Mouse (Mus musculus): ENCODE measurements around the gene Gigyf1. TPM values are rescaled to one million over a fixed set of nuclear protein-coding genes. Genes with fewer than 3 reads are reported as not detected.
A peak's percentile ranks its signal among the peaks of the same experiment; 100 is the strongest.

Gigyf1 gene
- polyA plus RNA-seq, 1 experiment from 2014 or later = 14.0 TPM

DNA sequence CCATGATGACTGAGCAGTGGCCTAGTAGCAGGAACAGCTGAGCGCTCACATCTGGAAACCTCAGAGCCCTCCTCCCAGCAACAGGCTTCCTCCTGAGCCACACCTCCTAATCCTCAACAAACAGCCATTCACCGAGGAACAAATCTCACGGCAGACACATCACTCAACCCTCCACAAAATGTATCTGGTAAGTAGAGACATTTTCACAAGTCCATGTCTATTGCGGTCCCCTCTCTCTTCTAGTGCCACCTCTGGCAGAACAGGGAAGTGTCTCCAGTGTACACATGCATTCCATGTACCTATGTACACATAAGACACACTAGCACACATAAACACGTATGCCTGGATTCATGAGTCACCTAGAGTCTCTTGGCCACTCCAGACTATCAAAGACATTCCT, 32.8 kb downstream of the Gigyf1 start:
- H3K4me1 ChIP-seq (replicated peaks; ENCODE audit: control insufficient read depth, insufficient read depth, low read length) = peaks cover 8% of the 10 kb centered on the region; the same call in 1 of the 2 replicates
- H3K9ac ChIP-seq (ENCODE audit: low read length) = no peak overlapping the region
- ATAC-seq (replicated peaks; ENCODE audit: low FRiP score) (no peak), DNase-seq (ENCODE audit: low spot score) (peak; percentile 44)
- no peaks in the 10 kb centered on the region for H3K9me3 ChIP-seq (ENCODE audit: control insufficient read depth, low read length)
- no peak overlapping the region for H3K4me3 ChIP-seq (ENCODE audit: low read depth, low read length)
- no peaks in the 10 kb centered on the region for H3K27me3 ChIP-seq (ENCODE audit: control insufficient read depth, insufficient read depth, low read length)
- H3K4me2 ChIP-seq (ENCODE audit: low read depth, low read length, severe bottlenecking) = no peak overlapping the region
- H3K36me3 ChIP-seq (ENCODE audit: control insufficient read depth, insufficient read depth, low read length) = no peaks in the 10 kb centered on the region
- H3K27ac ChIP-seq (ENCODE audit: low read depth, low read length) = no peak overlapping the region
- WGBS = 77% methylated on average over 5 of the region's 5 CpGs

- H3K9ac ChIP-seq (ENCODE audit: low read length) = peak overlapping the region; percentile 29; the same call in 1 of the 2 replicates
- H3K4me1 ChIP-seq (replicated peaks; ENCODE audit: control insufficient read depth, insufficient read depth, low read length) = peaks cover 8% of the 10 kb centered on the region; the same call in 1 of the 2 replicates
- no peaks in the 10 kb centered on the region for H3K36me3 ChIP-seq (ENCODE audit: control insufficient read depth, insufficient read depth, low read length)
- H3K4me3 ChIP-seq (ENCODE audit: low read depth, low read length) = peak overlapping the region; percentile 36
- H3K27me3 ChIP-seq (ENCODE audit: control insufficient read depth, insufficient read depth, low read length) = no peaks in the 10 kb centered on the region
- DNase-seq (ENCODE audit: low spot score) (no peak), ATAC-seq (replicated peaks; ENCODE audit: low FRiP score) (no peak)
- H3K9me3 ChIP-seq (ENCODE audit: control insufficient read depth, low read length) = no peaks in the 10 kb centered on the region
- H3K27ac ChIP-seq (ENCODE audit: low read depth, low read length) = no peak overlapping the region
- H3K4me2 ChIP-seq (ENCODE audit: low read depth, low read length, severe bottlenecking) = peak overlapping the region; percentile 45
- WGBS = 27% methylated on average over 6 of the region's 6 CpGs
These were observed 34.7 kb downstream of the Gigyf1 start for GRCm38 (mm10) chr5:137553000-137553399.

GRCm38 (mm10) chr5:137553411-137553837, 35.1 kb downstream of the Gigyf1 start, which contains the start of gene Actl6b:
TSS of gene Actl6b (plus strand) at chr5:137553517.
- H3K9me3 ChIP-seq (ENCODE audit: control insufficient read depth, low read length) = no peaks in the 10 kb centered on the region
- peaks cover 8% of the 10 kb centered on the region; the same call in 1 of the 2 replicates for H3K4me1 ChIP-seq (replicated peaks; ENCODE audit: control insufficient read depth, insufficient read depth, low read length)
- no peaks in the 10 kb centered on the region for H3K36me3 ChIP-seq (ENCODE audit: control insufficient read depth, insufficient read depth, low read length)
- H3K27me3 ChIP-seq (ENCODE audit: control insufficient read depth, insufficient read depth, low read length) = no peaks in the 10 kb centered on the region
- peak within 1 kb of the TSS; percentile 29 for H3K9ac ChIP-seq (ENCODE audit: low read length)
- H3K27ac ChIP-seq (ENCODE audit: low read depth, low read length) = no peak within 1 kb of the TSS
- peak; percentile 91 for DNase-seq (ENCODE audit: low spot score)
- peak within 1 kb of the TSS; percentile 45 for H3K4me2 ChIP-seq (ENCODE audit: low read depth, low read length, severe bottlenecking)
- peak; percentile 85 for ATAC-seq (replicated peaks; ENCODE audit: low FRiP score)
- WGBS = under 1% methylated on average over 36 of the region's 37 CpGs
- peak within 1 kb of the TSS; percentile 36 for H3K4me3 ChIP-seq (ENCODE audit: low read depth, low read length)

DNA sequence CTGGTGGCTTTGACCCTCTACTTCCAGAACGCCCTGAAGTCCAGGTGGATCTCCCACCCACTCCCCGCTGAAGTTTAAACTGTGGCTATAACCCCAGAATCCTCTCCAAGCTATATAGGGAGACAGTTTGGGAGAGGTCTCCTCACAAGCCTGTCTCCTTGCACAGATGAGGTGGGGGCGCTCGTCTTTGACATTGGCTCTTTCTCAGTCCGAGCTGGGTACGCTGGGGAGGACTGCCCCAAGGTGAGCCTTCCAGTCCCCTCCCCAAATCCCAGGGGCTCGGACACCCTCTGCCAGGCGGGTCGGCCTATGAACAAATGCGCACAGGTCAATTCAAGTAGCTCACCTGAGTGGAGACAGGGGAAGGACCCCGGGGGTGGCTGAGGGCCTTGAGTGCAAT, 35.5 kb downstream of the Gigyf1 start:
- Histone ChIP-seq H3K27me3 (ENCODE audit: control insufficient read depth, insufficient read depth, low read length) (no peaks in the 10 kb centered on the region), H3K27ac (ENCODE audit: low read depth, low read length) (no peak overlapping the region), H3K9me3 (ENCODE audit: control insufficient read depth, low read length) (no peaks in the 10 kb centered on the region), H3K9ac (ENCODE audit: low read length) (peak overlapping the region; percentile 29), H3K36me3 (ENCODE audit: control insufficient read depth, insufficient read depth, low read length) (no peaks in the 10 kb centered on the region), H3K4me3 (ENCODE audit: low read depth, low read length) (peak overlapping the region; percentile 36), H3K4me1 (replicated peaks; ENCODE audit: control insufficient read depth, insufficient read depth, low read length) (peaks cover 8% of the 10 kb centered on the region; the same call in 1 of the 2 replicates), H3K4me2 (ENCODE audit: low read depth, low read length, severe bottlenecking) (peak overlapping the region; percentile 45)
- DNase-seq (ENCODE audit: low spot score) (peak; percentile 44), ATAC-seq (replicated peaks; ENCODE audit: low FRiP score) (no peak)
- WGBS = 54% methylated on average over 11 of the region's 11 CpGs

DNA sequence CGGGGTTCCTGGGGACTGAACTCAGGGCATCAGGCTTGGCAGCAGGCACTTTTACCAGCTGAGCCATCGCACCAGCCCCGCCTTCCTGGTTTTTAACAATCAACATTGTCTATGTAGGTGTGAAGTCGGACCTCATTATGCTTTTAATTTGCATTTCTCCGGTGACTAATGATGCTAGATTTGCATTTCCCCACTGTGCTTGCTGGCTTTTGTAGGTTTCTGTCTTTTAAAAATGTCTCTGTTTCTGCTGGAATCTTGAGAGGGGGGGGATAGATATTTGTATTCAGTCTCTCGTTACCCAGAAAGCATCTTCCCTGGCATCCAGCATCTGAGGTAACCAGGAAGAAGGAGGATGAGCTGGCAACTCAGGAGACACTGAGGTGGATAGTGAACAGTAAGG, 43.2 kb downstream of the Gigyf1 start:
- Histone ChIP-seq H3K27me3 (ENCODE audit: control insufficient read depth, insufficient read depth, low read length) (no peaks in the 10 kb centered on the region), H3K4me3 (ENCODE audit: low read depth, low read length) (no peak overlapping the region), H3K27ac (ENCODE audit: low read depth, low read length) (no peak overlapping the region), H3K36me3 (ENCODE audit: control insufficient read depth, insufficient read depth, low read length) (no peaks in the 10 kb centered on the region), H3K9ac (ENCODE audit: low read length) (no peak overlapping the region), H3K9me3 (ENCODE audit: control insufficient read depth, low read length) (no peaks in the 10 kb centered on the region), H3K4me1 (replicated peaks; ENCODE audit: control insufficient read depth, insufficient read depth, low read length) (no peaks in the 10 kb centered on the region), H3K4me2 (ENCODE audit: low read depth, low read length, severe bottlenecking) (no peak overlapping the region)
- no peak for ATAC-seq (replicated peaks; ENCODE audit: low FRiP score)
- WGBS = 64% methylated on average over 6 of the region's 6 CpGs
- no peak for DNase-seq (ENCODE audit: low spot score)

- DNase-seq (ENCODE audit: low spot score) = peak; percentile 48
- no peaks in the 10 kb centered on the region for H3K36me3 ChIP-seq (ENCODE audit: control insufficient read depth, insufficient read depth, low read length)
- H3K4me1 ChIP-seq (replicated peaks; ENCODE audit: control insufficient read depth, insufficient read depth, low read length) = no peaks in the 10 kb centered on the region
- H3K27ac ChIP-seq (ENCODE audit: low read depth, low read length) = no peak overlapping the region
- H3K9me3 ChIP-seq (ENCODE audit: control insufficient read depth, low read length) = no peaks in the 10 kb centered on the region
- 79% methylated on average over 10 of the region's 10 CpGs for WGBS
- H3K4me2 ChIP-seq (ENCODE audit: low read depth, low read length, severe bottlenecking) = no peak overlapping the region
- no peak overlapping the region for H3K9ac ChIP-seq (ENCODE audit: low read length)
- ATAC-seq (replicated peaks; ENCODE audit: low FRiP score) = no peak
- H3K27me3 ChIP-seq (ENCODE audit: control insufficient read depth, insufficient read depth, low read length) = no peaks in the 10 kb centered on the region
- no peak overlapping the region for H3K4me3 ChIP-seq (ENCODE audit: low read depth, low read length)
These were observed 44.6 kb downstream of the Gigyf1 start for GRCm38 (mm10) chr5:137562965-137563364.

DNA sequence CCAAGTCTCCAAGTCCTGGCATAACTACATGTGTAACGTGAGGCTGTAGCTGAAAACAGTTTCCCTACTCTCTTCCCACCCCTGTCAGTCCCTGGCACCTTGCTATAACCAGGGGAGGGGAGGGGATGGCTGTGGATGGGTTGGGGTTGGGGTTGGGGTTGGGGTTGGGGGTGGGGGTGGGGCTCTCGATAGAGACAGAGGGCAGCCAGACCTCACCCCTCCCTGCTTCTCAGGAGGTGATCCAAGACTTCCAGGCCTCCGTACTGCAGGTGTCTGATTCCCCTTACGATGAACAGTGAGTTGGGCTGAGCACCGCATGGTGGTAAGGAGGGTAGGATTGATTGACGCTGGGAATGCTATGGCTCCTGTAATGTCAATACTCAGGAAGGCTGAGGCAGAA, 47.4 kb downstream of the Gigyf1 start:
- Histone ChIP-seq H3K9ac (ENCODE audit: low read length) (no peak overlapping the region), H3K4me1 (replicated peaks; ENCODE audit: control insufficient read depth, insufficient read depth, low read length) (no peaks in the 10 kb centered on the region), H3K4me3 (ENCODE audit: low read depth, low read length) (no peak overlapping the region), H3K36me3 (ENCODE audit: control insufficient read depth, insufficient read depth, low read length) (no peaks in the 10 kb centered on the region), H3K27me3 (ENCODE audit: control insufficient read depth, insufficient read depth, low read length) (no peaks in the 10 kb centered on the region), H3K9me3 (ENCODE audit: control insufficient read depth, low read length) (no peaks in the 10 kb centered on the region), H3K27ac (ENCODE audit: low read depth, low read length) (no peak overlapping the region), H3K4me2 (ENCODE audit: low read depth, low read length, severe bottlenecking) (no peak overlapping the region)
- ATAC-seq (replicated peaks; ENCODE audit: low FRiP score) (no peak), DNase-seq (ENCODE audit: low spot score) (no peak)
- WGBS = 72% methylated on average over 6 of the region's 6 CpGs

DNA sequence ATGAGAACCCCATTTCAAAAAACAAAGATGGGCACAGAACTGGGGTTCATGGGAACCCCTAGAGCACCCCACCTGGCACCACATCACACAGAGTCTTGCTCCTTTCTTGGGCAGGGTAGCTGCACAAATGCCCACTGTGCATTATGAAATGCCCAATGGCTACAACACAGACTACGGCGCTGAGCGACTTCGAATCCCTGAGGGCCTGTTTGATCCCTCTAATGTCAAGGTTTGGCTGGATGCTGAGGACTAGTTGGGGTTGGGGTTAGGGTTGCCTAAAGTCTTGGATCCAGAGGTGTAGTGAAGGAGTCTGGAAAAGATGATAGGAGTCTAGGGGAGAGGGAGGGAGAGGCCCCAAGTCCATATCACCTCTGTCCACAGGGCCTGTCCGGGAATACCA, 48.1 kb downstream of the Gigyf1 start:
- no peak for DNase-seq (ENCODE audit: low spot score)
- Histone ChIP-seq H3K4me2 (ENCODE audit: low read depth, low read length, severe bottlenecking) (no peak overlapping the region), H3K36me3 (ENCODE audit: control insufficient read depth, insufficient read depth, low read length) (no peaks in the 10 kb centered on the region), H3K9me3 (ENCODE audit: control insufficient read depth, low read length) (no peaks in the 10 kb centered on the region), H3K27ac (ENCODE audit: low read depth, low read length) (no peak overlapping the region), H3K4me3 (ENCODE audit: low read depth, low read length) (no peak overlapping the region), H3K4me1 (replicated peaks; ENCODE audit: control insufficient read depth, insufficient read depth, low read length) (no peaks in the 10 kb centered on the region), H3K27me3 (ENCODE audit: control insufficient read depth, insufficient read depth, low read length) (no peaks in the 10 kb centered on the region), H3K9ac (ENCODE audit: low read length) (no peak overlapping the region)
- no peak for ATAC-seq (replicated peaks; ENCODE audit: low FRiP score)
- 97% methylated on average over 5 of the region's 5 CpGs for WGBS

DNA sequence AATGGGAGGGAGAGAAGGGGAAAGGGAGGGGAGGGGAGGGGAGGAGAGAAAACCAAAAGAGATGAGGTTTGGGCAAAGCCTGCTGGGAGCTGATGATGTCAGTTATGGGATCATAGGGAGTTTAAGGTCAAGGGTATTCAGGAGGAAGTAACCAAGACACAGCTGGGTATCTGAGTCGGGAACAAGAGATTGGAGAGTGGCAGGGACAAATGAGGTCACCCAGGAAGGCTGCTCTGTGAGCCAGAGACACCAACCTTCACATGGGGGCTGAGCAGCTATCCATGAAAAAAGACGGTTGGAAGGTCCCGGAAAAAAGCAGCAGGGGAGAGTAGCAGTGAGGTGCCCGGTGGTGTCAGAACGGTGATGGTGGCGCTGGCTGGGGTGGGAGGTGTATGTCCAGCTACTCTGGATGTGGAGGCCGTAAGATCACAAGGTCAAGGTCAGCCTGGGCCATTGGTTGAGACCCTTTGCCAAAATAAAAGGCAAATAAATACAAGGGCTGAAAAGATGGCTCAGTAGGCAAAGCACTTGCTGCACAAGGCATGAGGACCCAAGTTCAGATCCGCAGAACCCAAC, 50.0 kb downstream of the Gigyf1 start:
- DNase-seq (ENCODE audit: low spot score) = peak; percentile 46
- WGBS = 82% methylated on average over 8 of the region's 8 CpGs
- Histone ChIP-seq H3K36me3 (ENCODE audit: control insufficient read depth, insufficient read depth, low read length) (no peaks in the 10 kb centered on the region), H3K27ac (ENCODE audit: low read depth, low read length) (no peak overlapping the region), H3K4me3 (ENCODE audit: low read depth, low read length) (no peak overlapping the region), H3K9me3 (ENCODE audit: control insufficient read depth, low read length) (no peaks in the 10 kb centered on the region), H3K4me1 (replicated peaks; ENCODE audit: control insufficient read depth, insufficient read depth, low read length) (no peaks in the 10 kb centered on the region), H3K9ac (ENCODE audit: low read length) (no peak overlapping the region), H3K27me3 (ENCODE audit: control insufficient read depth, insufficient read depth, low read length) (no peaks in the 10 kb centered on the region), H3K4me2 (ENCODE audit: low read depth, low read length, severe bottlenecking) (no peak overlapping the region)
- ATAC-seq (replicated peaks; ENCODE audit: low FRiP score) = no peak
